Mouse (Mus musculus) urinary bladder, postnatal 10 days (tissue): ENCODE results near the gene Ehbp1l1.

Experiments
- DNase-seq: peaks from one replicate; pipeline ENCODE4 v3.0.0; 2022; ENCODE audit warnings: low spot score

The Ehbp1l1 gene

DNA sequence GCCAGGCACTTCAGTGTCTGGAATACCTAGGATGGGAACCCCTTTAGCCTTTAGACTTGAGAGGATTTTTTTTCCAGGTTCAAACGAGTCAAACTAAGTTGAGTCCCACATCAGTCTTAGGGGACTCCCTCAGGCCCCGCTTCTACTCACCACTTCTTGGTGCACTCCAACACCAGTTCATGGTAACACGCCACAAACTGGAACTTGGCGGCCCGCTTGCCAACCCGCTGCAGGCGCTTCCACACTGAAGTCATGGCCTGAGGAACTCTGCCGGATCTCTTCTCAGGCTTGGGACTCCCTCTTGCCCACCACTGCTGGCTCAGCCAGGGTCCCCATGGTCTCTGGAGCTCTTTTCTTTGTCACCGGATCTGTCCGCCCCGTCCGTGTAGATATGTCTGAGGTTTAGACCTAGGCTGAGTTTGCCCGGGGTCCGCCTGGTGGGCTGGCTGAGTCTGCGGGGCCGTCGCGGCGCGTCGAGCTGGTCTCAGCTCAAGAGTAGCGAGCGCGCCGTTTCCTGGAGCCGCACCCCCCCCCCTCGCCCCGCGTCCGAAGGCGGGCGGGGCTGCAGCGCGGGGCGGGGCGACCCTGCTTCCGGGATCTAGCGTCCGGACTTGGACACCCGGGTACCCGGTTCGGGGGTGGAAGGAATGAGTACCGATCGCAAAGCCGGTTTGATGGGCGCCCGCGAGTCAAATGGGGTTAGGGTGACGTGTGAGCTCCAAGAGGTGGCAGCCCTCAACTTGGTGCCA, at the start of gene Ehbp1l1:
Gene Ehbp1l1, minus strand, starts transcription at position 551 of the 749 bp plus-strand sequence.
- DNase-seq = no peak

DNA sequence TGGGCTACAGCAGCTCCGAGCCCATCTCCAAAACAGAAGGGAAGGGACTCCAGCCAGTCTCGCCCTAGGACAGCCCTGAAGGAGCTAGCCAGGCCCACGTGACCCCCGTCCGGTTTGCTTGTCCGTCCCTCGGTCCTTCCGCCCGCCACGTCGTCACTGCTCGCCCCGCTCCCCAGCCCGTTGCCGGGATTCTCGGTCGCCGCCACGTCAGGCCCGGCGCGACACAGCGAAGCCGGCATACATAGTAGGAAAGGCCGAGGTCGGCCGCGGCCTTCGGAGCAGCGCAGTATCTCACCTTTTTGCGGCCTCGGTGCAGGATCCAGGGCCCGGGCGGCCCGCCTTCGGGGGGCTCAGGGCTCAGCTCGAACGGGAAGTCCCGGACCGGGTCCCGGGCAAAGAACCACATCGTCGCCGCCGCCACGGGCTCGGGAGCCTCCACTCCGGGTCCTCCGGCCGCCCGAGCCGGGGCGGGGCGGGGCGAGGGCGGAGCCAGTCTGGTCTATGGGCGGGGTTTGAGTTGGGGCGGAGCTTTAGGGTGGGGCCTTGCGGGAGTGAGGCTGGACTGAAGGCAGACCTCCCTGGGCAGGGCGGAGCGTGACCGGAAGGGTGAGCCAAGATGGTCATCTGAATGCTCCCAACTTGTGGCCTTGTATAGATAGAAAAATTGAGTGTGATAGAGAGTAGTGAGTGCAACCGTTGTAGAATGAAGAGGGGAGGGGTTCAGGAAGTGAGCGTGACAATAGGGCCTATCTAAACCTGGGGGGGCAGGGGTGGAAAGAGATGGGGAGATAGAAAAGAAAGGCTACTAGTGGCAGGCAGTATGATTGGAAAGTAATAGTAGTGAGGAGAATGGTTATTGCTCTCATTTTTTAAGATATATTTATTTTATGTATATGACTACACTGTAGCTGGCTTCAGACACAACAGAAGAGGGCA, 45.1 kb upstream of the Ehbp1l1 start, which contains the start of gene Scyl1:
Gene Scyl1, minus strand, starts transcription at position 495 of the 936 bp plus-strand sequence.
- DNase-seq = peak; percentile 91

DNA sequence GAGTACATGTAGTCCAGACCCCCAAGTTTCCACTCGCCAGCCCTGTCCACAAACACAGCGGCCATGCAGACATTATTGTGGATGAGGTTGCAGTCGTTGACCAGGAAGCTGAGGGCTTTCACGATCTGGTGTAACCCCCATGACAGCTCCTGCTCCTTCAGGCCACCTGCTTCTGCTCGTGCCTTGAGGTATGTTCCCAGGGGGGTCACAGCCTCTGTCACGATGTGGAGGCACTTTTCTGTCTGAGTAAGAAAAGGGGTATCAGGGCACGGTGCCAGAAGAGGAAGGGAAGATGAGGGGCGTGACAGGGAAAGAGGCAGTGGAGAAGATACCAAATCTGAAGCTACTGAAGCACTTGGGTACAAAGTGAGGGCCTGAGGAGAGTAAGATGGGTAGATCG, 44.2 kb upstream of the Ehbp1l1 start:
- no peak for DNase-seq

DNA sequence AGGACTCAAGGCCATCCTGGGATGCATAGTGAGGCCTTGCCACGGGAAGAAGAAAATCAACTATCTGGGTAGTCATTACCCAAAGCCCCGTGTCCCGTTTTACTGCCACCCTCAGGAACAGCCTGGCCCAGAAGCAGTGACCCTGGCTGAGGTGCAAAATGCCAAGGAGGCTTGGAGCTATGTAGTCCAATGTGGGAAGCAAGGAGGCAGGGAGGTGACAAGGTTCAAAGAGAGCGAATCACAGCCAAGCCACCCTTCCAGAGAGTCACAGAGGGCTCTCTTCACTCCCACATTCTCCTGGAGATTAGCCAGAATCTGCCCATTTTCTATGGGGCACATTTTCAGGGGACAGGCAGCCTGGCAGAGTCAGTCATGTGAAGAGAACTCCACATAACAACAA, 41.2 kb upstream of the Ehbp1l1 start:
- DNase-seq = no peak

- no peak for DNase-seq
These were observed 37.0 kb upstream of the Ehbp1l1 start for GRCm38 (mm10) chr19:5763163-5763562.

DNA sequence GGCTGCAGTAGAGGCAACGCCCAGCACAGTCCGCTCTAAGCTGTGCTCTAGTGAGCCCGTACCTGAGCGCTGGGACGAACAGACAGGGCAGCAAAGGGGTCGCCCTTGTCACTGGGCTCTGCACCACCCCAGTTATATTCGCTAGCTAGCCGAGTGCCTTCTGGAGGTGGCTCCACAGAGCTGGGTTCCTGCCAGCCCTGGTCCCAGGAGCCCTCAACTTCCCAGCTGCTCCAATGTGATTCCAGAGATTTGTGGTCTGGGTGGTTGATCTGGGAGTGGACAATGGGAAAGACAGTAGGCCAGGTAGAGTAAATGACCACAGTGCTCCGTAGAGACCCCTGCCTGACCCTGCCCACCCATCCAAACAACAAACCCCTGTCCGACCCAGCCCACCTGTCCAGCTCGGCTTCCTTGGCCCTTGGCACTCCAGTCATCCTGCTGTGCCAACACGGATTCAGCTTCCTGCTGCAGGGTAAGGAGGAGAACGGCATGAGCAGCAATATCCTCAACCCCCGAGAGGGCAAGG, 32.8 kb upstream of the Ehbp1l1 start:
- DNase-seq = no peak

DNA sequence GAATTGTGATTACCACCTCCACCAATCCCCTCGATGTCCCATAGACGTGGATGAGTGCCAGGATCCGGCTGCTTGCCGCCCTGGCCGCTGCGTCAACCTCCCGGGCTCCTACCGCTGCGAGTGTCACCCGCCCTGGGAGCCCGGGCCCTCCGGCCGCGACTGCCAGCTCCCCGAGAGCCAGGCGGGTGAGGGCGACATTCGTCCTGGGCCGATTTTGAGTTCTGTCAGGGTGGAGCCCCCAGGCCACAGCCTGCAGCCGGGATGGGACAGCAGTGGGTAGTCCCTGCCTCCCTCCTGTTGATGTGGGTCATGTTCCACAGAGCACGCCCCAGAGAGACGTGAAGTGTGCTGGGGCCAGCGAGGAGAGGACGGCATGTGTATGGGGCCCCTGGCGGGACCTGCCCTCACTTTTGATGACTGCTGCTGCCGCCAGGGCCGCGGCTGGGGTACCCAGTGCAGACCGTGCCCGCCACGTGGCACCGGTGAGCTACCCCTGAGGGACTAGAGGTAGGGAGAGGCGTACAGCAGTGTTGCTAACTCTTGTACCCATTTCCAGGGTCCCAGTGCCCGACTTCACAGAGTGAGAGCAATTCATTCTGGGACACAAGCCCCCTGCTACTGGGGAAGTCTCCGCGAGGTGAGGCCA, 31.0 kb upstream of the Ehbp1l1 start:
- no peak for DNase-seq

- no peak for DNase-seq
These were observed 30.3 kb upstream of the Ehbp1l1 start for GRCm38 (mm10) chr19:5756321-5756985.

- no peak for DNase-seq
These were observed 25.6 kb upstream of the Ehbp1l1 start for GRCm38 (mm10) chr19:5751742-5752141.

GRCm38 (mm10) chr19:5750951-5751350, 24.8 kb upstream of the Ehbp1l1 start:
- no peak for DNase-seq

DNA sequence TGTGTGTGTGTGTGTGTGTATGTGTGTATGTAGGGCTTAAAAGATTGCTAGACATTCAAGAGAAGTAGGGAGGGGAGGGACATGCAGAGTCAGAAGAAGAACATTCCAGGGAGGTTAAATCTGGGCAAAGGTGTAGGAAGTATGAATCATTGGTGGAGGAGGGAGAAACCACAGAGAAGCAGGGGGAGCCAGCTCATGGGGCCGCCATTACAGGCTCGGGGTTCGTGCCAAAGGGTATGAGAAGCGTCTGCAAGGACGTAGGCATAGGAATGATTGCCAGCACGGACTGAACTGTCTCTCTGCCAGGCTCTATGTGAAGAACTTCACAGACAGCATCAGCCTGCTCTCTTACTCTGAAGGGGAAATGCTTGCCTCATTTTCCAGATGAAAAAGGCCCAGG, 23.4 kb upstream of the Ehbp1l1 start:
- no peak for DNase-seq

- DNase-seq = no peak
These were observed 20.8 kb upstream of the Ehbp1l1 start for GRCm38 (mm10) chr19:5746907-5747363.

DNA sequence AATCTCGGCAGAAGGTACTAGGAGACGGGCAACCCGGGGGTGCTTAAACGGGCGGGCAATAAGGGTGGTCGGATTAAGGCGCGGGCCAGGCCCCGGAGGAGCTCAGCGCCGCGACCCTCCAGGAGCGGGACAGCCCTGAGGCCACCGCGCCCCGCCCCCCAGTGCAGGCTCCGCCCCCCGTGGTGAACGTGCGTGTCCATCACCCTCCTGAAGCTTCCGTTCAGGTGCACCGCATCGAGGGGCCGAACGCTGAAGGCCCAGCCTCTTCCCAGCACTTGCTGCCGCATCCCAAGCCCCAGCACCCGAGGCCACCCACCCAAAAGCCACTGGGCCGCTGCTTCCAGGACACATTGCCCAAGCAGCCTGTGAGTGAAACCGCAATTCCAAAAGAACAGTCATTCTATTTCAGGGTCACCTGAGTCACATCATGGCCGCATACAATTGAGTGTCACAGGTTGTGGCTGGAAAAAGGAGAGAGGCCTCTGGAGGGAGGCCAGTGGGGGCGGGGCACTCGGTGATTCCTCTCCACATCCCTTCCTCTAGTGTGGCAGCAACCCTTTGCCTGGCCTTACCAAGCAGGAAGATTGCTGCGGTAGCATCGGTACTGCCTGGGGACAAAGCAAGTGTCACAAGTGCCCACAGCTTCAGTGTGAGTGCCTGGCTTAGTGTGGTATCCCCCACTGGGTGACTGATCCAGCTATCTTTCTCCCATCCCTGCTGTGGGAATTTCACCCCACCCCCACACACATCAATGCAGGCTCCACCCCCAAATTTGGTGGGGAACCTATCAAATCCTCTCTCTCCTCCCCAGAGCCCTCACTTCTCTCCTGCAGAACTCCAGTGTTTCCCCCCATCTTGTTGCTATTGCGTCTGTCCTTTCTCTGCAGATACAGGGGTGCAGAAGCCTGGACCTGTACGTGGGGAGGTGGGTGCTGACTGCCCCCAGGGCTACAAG, 19.9 kb upstream of the Ehbp1l1 start:
- no peak for DNase-seq

DNA sequence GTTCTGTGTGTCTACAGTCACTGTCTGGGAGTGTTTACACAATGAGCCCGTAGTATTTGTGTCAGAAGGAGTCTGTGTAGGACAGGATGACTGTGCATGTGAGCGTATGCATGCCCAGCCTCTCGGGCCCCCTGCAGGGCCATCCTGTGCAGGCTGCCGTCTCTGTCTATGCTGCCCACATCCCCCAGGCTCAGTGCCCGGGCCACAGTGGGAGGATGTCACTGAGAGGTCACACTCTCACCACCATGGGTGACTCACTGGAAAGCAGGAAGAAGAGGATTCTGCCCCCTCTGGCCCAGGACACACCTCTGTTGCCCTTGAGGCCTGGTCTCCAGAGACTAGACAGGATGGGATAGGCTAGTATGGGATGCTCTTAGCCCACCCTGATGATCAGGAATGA, 17.5 kb upstream of the Ehbp1l1 start:
- DNase-seq = no peak

DNA sequence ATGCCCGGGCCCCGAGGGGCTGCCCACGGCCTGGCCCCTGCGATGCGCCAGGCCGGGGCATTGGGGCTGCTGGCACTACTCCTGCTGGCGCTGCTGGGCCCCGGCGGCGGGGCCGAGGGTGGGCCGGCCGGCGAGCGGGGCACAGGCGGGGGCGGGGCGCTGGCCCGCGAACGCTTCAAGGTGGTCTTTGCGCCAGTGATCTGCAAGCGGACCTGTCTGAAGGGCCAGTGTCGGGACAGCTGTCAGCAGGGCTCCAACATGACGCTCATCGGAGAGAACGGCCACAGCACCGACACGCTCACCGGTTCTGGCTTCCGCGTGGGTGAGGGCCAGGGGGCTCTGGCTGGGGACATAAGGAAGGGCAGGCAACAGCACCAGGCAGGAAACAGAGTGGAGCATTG, 16.1 kb upstream of the Ehbp1l1 start:
- no peak for DNase-seq

DNA sequence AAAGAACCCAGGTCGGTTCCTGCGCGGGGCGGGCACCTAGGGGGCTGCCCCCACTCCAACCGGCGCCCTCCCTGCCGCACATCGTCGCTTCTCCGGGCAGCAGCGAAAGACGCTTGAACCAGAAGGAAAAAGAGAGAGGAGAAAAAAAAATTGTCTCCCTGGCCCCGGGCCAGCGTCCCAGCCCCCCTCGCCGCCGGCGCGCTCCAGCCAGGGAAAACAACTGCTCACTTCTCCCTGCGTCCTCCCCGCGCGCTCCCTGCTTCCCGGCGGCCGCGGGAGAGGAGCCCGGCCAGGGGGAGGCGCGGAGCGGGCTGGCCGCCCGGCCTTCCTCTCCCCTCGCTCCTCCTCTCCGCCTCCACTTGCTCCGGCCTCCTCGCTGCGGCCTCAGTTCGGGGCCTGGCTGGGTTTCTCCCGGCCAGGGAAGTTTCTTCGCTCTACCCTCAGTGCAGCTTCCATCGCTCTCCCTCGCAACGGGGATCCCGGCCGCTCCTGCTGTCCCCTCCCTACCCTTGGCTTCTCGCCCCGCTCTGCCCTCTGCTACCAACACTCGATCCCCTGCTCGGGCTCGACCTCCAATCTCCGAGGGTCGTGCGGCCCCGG, 15.6 kb upstream of the Ehbp1l1 start:
- no peak for DNase-seq

DNA sequence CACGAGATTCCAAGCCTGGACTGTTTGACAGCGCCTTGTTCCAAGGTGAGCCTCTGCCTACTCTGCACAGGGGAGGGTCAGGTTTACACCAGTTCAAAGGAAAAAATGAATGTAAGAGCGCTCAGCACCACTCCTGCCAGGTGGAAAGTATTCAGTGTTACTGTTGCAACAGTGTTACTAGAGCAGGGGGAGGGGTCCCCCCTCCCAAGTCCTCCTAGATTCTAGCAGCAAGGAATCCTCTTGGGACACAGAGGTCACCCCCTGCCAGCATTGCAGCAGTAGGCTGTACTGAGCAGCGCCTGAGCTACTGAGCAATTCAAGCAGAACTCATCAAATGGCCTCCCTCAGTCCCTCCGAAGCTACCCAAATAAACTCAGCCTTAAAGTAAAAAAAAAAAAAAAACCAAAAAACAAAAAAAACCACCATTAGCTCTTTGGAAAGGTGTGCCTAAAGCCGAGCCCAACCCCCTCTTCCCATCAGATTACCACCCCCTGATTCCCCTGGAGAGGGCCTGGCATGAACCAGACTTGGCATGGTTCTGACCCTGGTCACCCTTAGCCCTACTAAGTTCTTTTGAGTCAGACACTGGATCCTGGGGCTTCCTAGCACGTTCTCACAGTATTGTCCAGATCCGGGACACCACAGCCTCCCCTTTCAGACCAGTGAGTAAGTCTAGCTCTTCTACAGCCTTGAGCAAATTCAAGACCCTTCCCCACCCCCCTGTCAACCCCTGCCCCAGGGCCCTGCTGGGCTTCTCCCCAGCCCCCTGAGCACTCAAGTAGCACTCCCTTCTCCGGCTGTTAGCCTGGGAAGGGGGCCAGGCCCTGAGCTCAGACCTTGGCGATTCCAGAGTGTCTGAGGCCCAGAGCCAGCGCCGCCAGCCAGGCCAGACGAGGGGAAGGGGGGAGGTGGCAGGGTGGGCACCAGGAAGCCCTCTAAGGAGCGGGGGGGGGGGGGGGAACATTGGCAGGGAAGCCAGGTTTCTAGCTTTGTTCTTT, 14.5 kb upstream of the Ehbp1l1 start, which contains the start of gene Ltbp3:
Gene Ltbp3, plus strand, starts transcription at position 585 of the 998 bp plus-strand sequence.
- DNase-seq = no peak

DNA sequence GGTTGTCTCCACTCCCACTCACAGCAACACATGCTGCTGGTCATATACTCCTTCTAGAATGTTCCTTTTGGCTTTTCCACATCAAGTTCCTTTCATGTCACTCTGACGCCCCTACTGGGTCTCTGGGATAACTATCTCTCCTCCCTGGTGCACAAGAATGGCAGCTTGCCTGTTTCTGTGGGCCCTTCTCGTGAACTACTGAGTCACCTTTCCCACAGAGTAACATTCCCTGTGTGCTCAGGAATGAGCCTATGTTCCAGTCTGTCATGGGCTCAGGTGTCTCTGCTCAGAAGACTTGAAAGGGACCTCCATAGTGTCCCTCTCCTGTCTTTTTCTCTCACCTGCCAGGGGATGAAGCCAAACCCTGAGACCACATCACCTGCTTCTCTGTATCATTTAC, 13.3 kb upstream of the Ehbp1l1 start:
- no peak for DNase-seq

DNA sequence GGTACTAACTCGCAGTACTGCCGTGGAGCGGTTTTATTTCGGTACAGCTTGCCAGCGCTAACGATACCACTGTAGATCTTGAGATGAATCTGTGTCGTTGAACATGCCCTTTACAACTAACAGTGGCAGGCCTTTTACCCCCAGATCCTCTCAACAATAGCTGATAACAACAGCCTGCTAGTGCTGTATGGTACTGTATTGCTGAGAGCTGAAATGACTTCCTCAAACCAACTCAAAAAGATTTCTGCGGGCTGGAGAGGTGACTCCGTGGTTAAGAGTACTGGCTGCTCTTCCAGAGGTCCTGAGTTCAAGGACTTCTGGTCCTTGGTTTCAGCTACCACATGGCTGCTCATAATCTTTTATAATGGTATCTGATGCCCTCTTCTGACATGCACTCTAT, 8.2 kb upstream of the Ehbp1l1 start:
- DNase-seq = no peak
